19 mouse cellular contexts compared by ENCODE assay signal in genomic region chr11:53485719-53486118, GRCm38 (mm10). TPM values are rescaled to one million over a fixed set of nuclear protein-coding genes. Genes with fewer than 3 reads are reported as not detected.
DNase-seq lines count a peak whose midpoint lies in the region; TF ChIP-seq lines count a peak whose summit lies in the region.
"Had no signal": no experiment of that assay in that cellular context is flagged by ENCODE, and none has a peak within 500 bp of the region (broad histone marks: within the 10 kb centered on the region; RNA-seq: fewer than 3 reads in every experiment).

No protein-coding gene starts in this region.

- H3K79me3 ChIP-seq in C2C12 (ENCODE audit: low read depth) = no peaks in the 10 kb centered on the region

- H3K9me3 ChIP-seq in ES-Bruce4 (replicated peaks; ENCODE audit: control insufficient read depth, insufficient read depth, low read length, poor library complexity, severe bottlenecking) = no peaks in the 10 kb centered on the region
- H3K9me3 ChIP-seq in limb, embryonic 10.5 days (replicated peaks) = no peaks in the 10 kb centered on the region
- H3K9me3 ChIP-seq: embryonic facial prominence, embryonic 13.5 days; forebrain, embryonic 13.5 days had no signal

- H3K27ac ChIP-seq in left cerebral cortex, adult 2 months = no peak overlapping the region
- H3K27ac ChIP-seq in ES-Bruce4 (ENCODE audit: insufficient read depth, low read length) = no peak overlapping the region
- no peak overlapping the region for H3K27ac ChIP-seq in limb, embryonic 10.5 days
- H3K27ac ChIP-seq: embryonic facial prominence, embryonic 13.5 days; forebrain, embryonic 13.5 days; macrophage had no signal

- DNase-seq in left cerebral cortex, adult 2 months (ENCODE audit: extremely low spot score in 1 of 2, low spot score in 2 of 2) = no peak
- no peak for DNase-seq in left cerebral cortex, postnatal 10 days (ENCODE audit: extremely low spot score in 1 of 2, low spot score in 2 of 2)
- DNase-seq in induced T-regulatory cell, adult 2 months (ENCODE audit: low read depth) = peak; percentile 29
- DNase-seq in limb, embryonic 10.5 days (ENCODE audit: low spot score) = no peak
- DNase-seq in c-Kit-positive CD71-positive TER-119-positive erythroid progenitor cells, embryonic 14.5 days (ENCODE audit: low spot score) = no peak
- DNase-seq: cerebellum, adult 9-11 months; gastrocnemius, postnatal 14 days; kidney, postnatal 4 days; right cerebral cortex, postnatal 14 days had no signal

- no peak overlapping the region for H3K9ac ChIP-seq in ES-Bruce4 (ENCODE audit: low read depth, poor library complexity, severe bottlenecking)
- H3K9ac ChIP-seq: embryonic facial prominence, embryonic 13.5 days; forebrain, embryonic 13.5 days had no signal

- 50% methylated on average over 3 of the region's 3 CpGs for WGBS in limb, embryonic 10.5 days

- intact Hi-C loops in left cerebral cortex, adult 2 months (cut with DNase I) = no loop called here
- intact Hi-C loops in left cerebral cortex, postnatal 10 days (cut with DNase I) = no loop called here

- TF ChIP-seq EP300 in ES-Bruce4 (IDR thresholded peaks at IDR 0.05; ENCODE audit: insufficient read depth, low read depth, low read length) = 0 out of 2 replicates have a peak, but pooled peaks have one; percentile 10

- H3K79me2 ChIP-seq in C2C12 (ENCODE audit: control insufficient read depth, insufficient read depth) = no peaks in the 10 kb centered on the region

- peak; percentile 64 for TF ChIP-seq CTCF in left cerebral cortex, adult 2 months (IDR thresholded peaks at IDR 0.05)
- TF ChIP-seq CTCF in C2C12 (IDR thresholded peaks at IDR 0.05; ENCODE audit: control insufficient read depth, insufficient read depth, insufficient read length) = no peak
- peak; percentile 68 for TF ChIP-seq CTCF in ES-Bruce4 (IDR thresholded peaks at IDR 0.05; ENCODE audit: low read depth, low read length)

- no peak overlapping the region for H3ac ChIP-seq in C2C12 (ENCODE audit: control insufficient read depth, insufficient read length, low read depth)

- H3K4me3 ChIP-seq in left cerebral cortex, adult 2 months = no peak overlapping the region
- H3K4me3 ChIP-seq in C2C12 (ENCODE audit: insufficient read depth, poor library complexity, severe bottlenecking) (no peak overlapping the region), ES-Bruce4 (ENCODE audit: low read depth, low read length) (no peak overlapping the region)
- H3K4me3 ChIP-seq in limb, embryonic 10.5 days = no peak overlapping the region
- H3K4me3 ChIP-seq: embryonic facial prominence, embryonic 13.5 days; forebrain, embryonic 13.5 days had no signal

- H3K36me3 ChIP-seq in C2C12 (ENCODE audit: control insufficient read depth, insufficient read depth) (no peaks in the 10 kb centered on the region), ES-Bruce4 (ENCODE audit: control insufficient read depth, insufficient read depth, low read length, poor library complexity, severe bottlenecking) (no peaks in the 10 kb centered on the region)
- no peaks in the 10 kb centered on the region for H3K36me3 ChIP-seq in limb, embryonic 10.5 days
- H3K36me3 ChIP-seq: embryonic facial prominence, embryonic 13.5 days had no signal

- no peak for TF ChIP-seq POLR2A in ES-Bruce4 (IDR thresholded peaks at IDR 0.05; ENCODE audit: insufficient read depth, low read length)

- no peaks in the 10 kb centered on the region for H3K27me3 ChIP-seq in C2C12 (ENCODE audit: control insufficient read depth, insufficient read depth, insufficient read length)
- no peaks in the 10 kb centered on the region for H3K27me3 ChIP-seq in ES-Bruce4 (ENCODE audit: control insufficient read depth, insufficient read depth, low read length, poor library complexity, severe bottlenecking)
- H3K27me3 ChIP-seq in limb, embryonic 10.5 days (ENCODE audit: low read depth, poor library complexity, severe bottlenecking) = peaks cover 56% of the 10 kb centered on the region

- H3K4me1 ChIP-seq in ES-Bruce4 (ENCODE audit: control insufficient read depth, insufficient read depth, low read length) = no peaks in the 10 kb centered on the region
- H3K4me1 ChIP-seq in limb, embryonic 10.5 days = peaks cover 14% of the 10 kb centered on the region

TF ChIP-seq in C2C12, 6 proteins besides CTCF, POLR2A, EP300 and RAD21:
- TF ChIP-seq MYOG (IDR thresholded peaks at IDR 0.05; ENCODE audit: control insufficient read depth, extremely low read depth, insufficient read length) = no peak
- TF ChIP-seq MYOD1 (IDR thresholded peaks at IDR 0.05; ENCODE audit: control insufficient read depth, insufficient read length, low read depth) = no peak
- peak; percentile 48 for TF ChIP-seq USF1 (IDR thresholded peaks at IDR 0.05; ENCODE audit: low read depth)
- TF ChIP-seq CEBPB (IDR thresholded peaks at IDR 0.05; ENCODE audit: low read depth) = no peak
- no peak for TF ChIP-seq FOSL1 (IDR thresholded peaks at IDR 0.05; ENCODE audit: insufficient read depth, low read length, poor library complexity, severe bottlenecking)
- peak; percentile 32 for TF ChIP-seq MAX (IDR thresholded peaks at IDR 0.05)

RNA-seq across cellular contexts. Expression of gene Sowaha, which starts 5.6 kb away (rescaled TPM):
- total RNA-seq in left cerebral cortex, adult 2 months (2021) = 10 to 100 TPM; 68.8 to 83.8 TPM
- 10 to 100 TPM; 43.8 to 50.1 TPM for total RNA-seq in left cerebral cortex, postnatal 10 days (2021)
- polyA plus RNA-seq in C2C12 (2012; fragmentation: generic; extraction: Trizol) (not detected), ES-Bruce4 (2011; ENCODE audit: insufficient read depth, insufficient read length, low read depth, missing spikeins) (not detected in 2 replicates)
- 0.13 and 0.51 TPM in 2 replicates for polyA plus RNA-seq in limb, embryonic 10.5 days (2016; fragmentation: Nextera tagmentation; extraction: Ambion mirVana)
- total RNA-seq: monocyte, adult 5-6 weeks had no signal
- polyA plus RNA-seq: macrophage had no signal

RNA-seq across cellular contexts. Expression of gene Gm9945, which starts 5.8 kb away (rescaled TPM):
- 1 to 10 TPM; 1.8 to 2.2 TPM for total RNA-seq in left cerebral cortex, adult 2 months (2021)
- total RNA-seq in left cerebral cortex, postnatal 10 days (2021) = 1 to 10 TPM; 1.1 to 2.1 TPM
- polyA plus RNA-seq in C2C12 (2012; fragmentation: generic; extraction: Trizol) = not detected
- not detected in 2 replicates for polyA plus RNA-seq in ES-Bruce4 (2011; ENCODE audit: insufficient read depth, insufficient read length, low read depth, missing spikeins)
- not detected in 2 replicates for polyA plus RNA-seq in limb, embryonic 10.5 days (2016; fragmentation: Nextera tagmentation; extraction: Ambion mirVana)
- total RNA-seq: adrenal gland, postnatal 14 days; gastrocnemius, postnatal 14 days; monocyte, adult 5-6 weeks had no signal
- polyA plus RNA-seq: embryonic facial prominence, embryonic 13.5 days; forebrain, embryonic 13.5 days; heart, embryonic 16.5 days; macrophage had no signal

RNA-seq across cellular contexts. Expression of gene Gm9837, which starts 15.4 kb away (rescaled TPM):
- total RNA-seq in left cerebral cortex, adult 2 months (2021) = under 1 TPM in 1 of 2 experiments, not detected in 1; 0.84 TPM
- total RNA-seq in left cerebral cortex, postnatal 10 days (2021) = not detected
- not detected for polyA plus RNA-seq in C2C12 (2012; fragmentation: generic; extraction: Trizol)
- polyA plus RNA-seq in ES-Bruce4 (2011; ENCODE audit: insufficient read depth, insufficient read length, low read depth, missing spikeins) = not detected in 2 replicates
- not detected in 2 replicates for polyA plus RNA-seq in limb, embryonic 10.5 days (2016; fragmentation: Nextera tagmentation; extraction: Ambion mirVana)
- total RNA-seq: adrenal gland, postnatal 14 days; gastrocnemius, postnatal 14 days; left cerebral cortex, postnatal 36 days; monocyte, adult 5-6 weeks had no signal
- polyA plus RNA-seq: embryonic facial prominence, embryonic 13.5 days; forebrain, embryonic 13.5 days; heart, embryonic 16.5 days; macrophage; urinary bladder, adult 2 months had no signal

RNA-seq across cellular contexts. Expression of gene Shroom1, which starts 28.7 kb away (rescaled TPM):
- total RNA-seq in left cerebral cortex, adult 2 months (2021) = 1 to 10 TPM; 5.4 to 6.3 TPM
- 1 to 10 TPM; 3.4 to 4.5 TPM for total RNA-seq in left cerebral cortex, postnatal 10 days (2021)
- 0.82 TPM for polyA plus RNA-seq in C2C12 (2012; fragmentation: generic; extraction: Trizol)
- polyA plus RNA-seq in ES-Bruce4 (2011; ENCODE audit: insufficient read depth, insufficient read length, low read depth, missing spikeins) = 0.39 and 0.52 TPM in 2 replicates
- polyA plus RNA-seq in limb, embryonic 10.5 days (2016; fragmentation: Nextera tagmentation; extraction: Ambion mirVana) = 1.8 and 3.9 TPM in 2 replicates
- total RNA-seq: monocyte, adult 5-6 weeks had no signal
- polyA plus RNA-seq: macrophage had no signal

RNA-seq across cellular contexts. Expression of gene Gm10447, which starts 28.8 kb away (rescaled TPM):
- under 1 TPM; 0.33 to 0.34 TPM for total RNA-seq in left cerebral cortex, adult 2 months (2021)
- not detected for total RNA-seq in left cerebral cortex, postnatal 10 days (2021)
- not detected for polyA plus RNA-seq in C2C12 (2012; fragmentation: generic; extraction: Trizol)
- polyA plus RNA-seq in ES-Bruce4 (2011; ENCODE audit: insufficient read depth, insufficient read length, low read depth, missing spikeins) = not detected in 2 replicates
- 0.08 and 0.14 TPM in 2 replicates for polyA plus RNA-seq in limb, embryonic 10.5 days (2016; fragmentation: Nextera tagmentation; extraction: Ambion mirVana)
- total RNA-seq: adrenal gland, postnatal 14 days; gastrocnemius, postnatal 14 days; monocyte, adult 5-6 weeks had no signal
- polyA plus RNA-seq: forebrain, embryonic 13.5 days; macrophage had no signal
